Mouse (Mus musculus) hindbrain, embryonic 10.5 days (tissue): ENCODE measurements around the gene Mb21d2. TPM values are rescaled to one million over a fixed set of nuclear protein-coding genes. Genes with fewer than 3 reads are reported as not detected.
A peak's percentile ranks its signal among the peaks of the same experiment; 100 is the strongest.

ENCODE experiments used
- DNase-seq: peaks from one replicate; pipeline ENCODE4 v3.0.0-alpha.2; 2017; ENCODE audit warnings: low spot score
- H3K27ac ChIP-seq: fragments of 300-500 bp; sonication (generic); 2 replicates; pipeline ENCODE4 v1.5.1; 2016; ENCODE audit warnings: mild to moderate bottlenecking, moderate library complexity
- H3K27me3 ChIP-seq: fragments of 300-500 bp; sonication (generic); 2 replicates; pipeline ENCODE4 v1.6.1; 2016; ENCODE audit warnings: mild to moderate bottlenecking; ENCODE audit not compliant: poor library complexity, insufficient read depth, severe bottlenecking
- H3K36me3 ChIP-seq: fragments of 300-500 bp; sonication (generic); 2 replicates; pipeline ENCODE4 v1.6.1; 2016; ENCODE audit warnings: mild to moderate bottlenecking, moderate library complexity
- H3K4me1 ChIP-seq: fragments of 300-500 bp; sonication (generic); replicated peaks from 2 replicates; pipeline ENCODE4 v1.6.1; 2016; ENCODE audit warnings: mild to moderate bottlenecking
- H3K4me3 ChIP-seq: fragments of 300-500 bp; sonication (generic); 2 replicates; pipeline ENCODE4 v1.5.1; 2016; ENCODE audit warnings: mild to moderate bottlenecking, moderate library complexity
- H3K9me3 ChIP-seq: fragments of 300-500 bp; sonication (generic); 2 replicates; pipeline ENCODE4 v1.6.1; 2016; ENCODE audit warnings: mild to moderate bottlenecking, moderate library complexity
- WGBS: fragments of 180-500 bp; shearing (Covaris S2); methylation state at CpG from one replicate; pipeline ENCODE4 v1.1.7; 2016; 5-methylcytosine and 5-hydroxymethylcytosine counted together
- polyA plus RNA-seq: library from polyadenylated mRNA; unstranded; fragments of >200 nt; fragmentation: Nextera tagmentation; extraction: Ambion mirVana; gene quantifications from 2 replicates; pipeline ENCODE4 v1.2.1, GENCODE M21; 2016

Mb21d2 gene
- polyA plus RNA-seq, 1 experiment from 2014 or later = 6.3 TPM

GRCm38 (mm10) chr16:28893266-28893665 lies 36.2 kb downstream of the Mb21d2 start:
- H3K27ac ChIP-seq = no peak overlapping the region
- peaks cover 19% of the 10 kb centered on the region for H3K36me3 ChIP-seq
- H3K4me1 ChIP-seq = peaks cover 33% of the 10 kb centered on the region
- no peaks in the 10 kb centered on the region for H3K27me3 ChIP-seq
- no peak overlapping the region for H3K4me3 ChIP-seq
- no peak for DNase-seq
- peaks cover 13% of the 10 kb centered on the region for H3K9me3 ChIP-seq
- 44% methylated on average over 5 of the region's 5 CpGs for WGBS

DNA sequence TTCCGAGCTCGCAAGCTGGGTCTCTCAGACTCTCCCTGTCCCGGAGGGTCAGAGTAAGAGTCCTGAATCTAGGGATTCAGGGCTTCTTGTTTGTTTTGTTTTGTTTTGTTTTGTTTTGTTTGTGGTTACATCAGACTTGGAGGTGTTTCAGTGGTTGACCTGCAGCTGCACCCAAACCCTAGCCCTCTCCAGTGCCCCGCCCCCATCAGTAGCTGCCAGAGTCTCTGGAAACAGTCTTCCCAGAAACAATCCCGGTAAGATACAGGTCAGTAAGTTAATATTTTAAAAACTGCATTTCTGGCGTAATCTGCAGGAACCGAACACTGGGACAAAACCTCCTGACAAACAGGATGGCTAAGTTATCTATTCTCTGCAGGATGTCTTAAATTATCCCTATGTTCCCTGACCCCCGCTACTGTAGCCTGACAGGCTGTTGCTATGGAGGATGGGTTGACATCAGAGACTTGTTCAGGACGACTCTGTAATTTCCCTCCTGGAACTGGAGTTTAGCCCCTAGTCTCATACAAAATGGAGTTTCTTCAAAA lies 43.2 kb downstream of the Mb21d2 start:
- Histone ChIP-seq H3K4me1 (peaks cover 31% of the 10 kb centered on the region), H3K27ac (no peak overlapping the region), H3K36me3 (peaks cover 19% of the 10 kb centered on the region), H3K27me3 (no peaks in the 10 kb centered on the region), H3K9me3 (peaks cover 13% of the 10 kb centered on the region), H3K4me3 (no peak overlapping the region)
- WGBS = 75% methylated on average over 9 of the region's 9 CpGs
- DNase-seq = no peak

GRCm38 (mm10) chr16:28885474-28885873 lies 44.0 kb downstream of the Mb21d2 start:
- Histone ChIP-seq H3K4me3 (no peak overlapping the region), H3K36me3 (peaks cover 19% of the 10 kb centered on the region), H3K4me1 (peaks cover 39% of the 10 kb centered on the region), H3K27me3 (no peaks in the 10 kb centered on the region), H3K27ac (no peak overlapping the region), H3K9me3 (peaks cover 13% of the 10 kb centered on the region)
- WGBS = 87% methylated on average over 8 of the region's 8 CpGs
- no peak for DNase-seq

- no peaks in the 10 kb centered on the region for H3K27me3 ChIP-seq
- WGBS = 90% methylated on average over 5 of the region's 5 CpGs
- no peak for DNase-seq
- peaks cover 8% of the 10 kb centered on the region for H3K9me3 ChIP-seq
- H3K36me3 ChIP-seq = peaks cover 14% of the 10 kb centered on the region
- no peak overlapping the region for H3K4me3 ChIP-seq
- peaks cover 44% of the 10 kb centered on the region for H3K4me1 ChIP-seq
- H3K27ac ChIP-seq = no peak overlapping the region
Measured at GRCm38 (mm10) chr16:28884661-28885060, 44.8 kb downstream of the Mb21d2 start.

- Histone ChIP-seq H3K36me3 (peaks cover 4% of the 10 kb centered on the region; the same call in 1 of the 2 replicates), H3K9me3 (no peaks in the 10 kb centered on the region), H3K27ac (no peak overlapping the region; the same call in 1 of the 2 replicates), H3K27me3 (no peaks in the 10 kb centered on the region), H3K4me3 (no peak overlapping the region), H3K4me1 (peaks cover 44% of the 10 kb centered on the region)
- DNase-seq = no peak
- WGBS = 88% methylated on average over 8 of the region's 8 CpGs
Measured at GRCm38 (mm10) chr16:28883649-28884048, 45.8 kb downstream of the Mb21d2 start.

GRCm38 (mm10) chr16:28882687-28883428 lies 46.6 kb downstream of the Mb21d2 start:
- WGBS = 86% methylated on average over 21 of the region's 21 CpGs
- Histone ChIP-seq H3K27ac (no peak overlapping the region), H3K4me3 (no peak overlapping the region), H3K36me3 (no peaks in the 10 kb centered on the region), H3K27me3 (no peaks in the 10 kb centered on the region), H3K4me1 (peaks cover 44% of the 10 kb centered on the region), H3K9me3 (no peaks in the 10 kb centered on the region)
- no peak for DNase-seq

DNA sequence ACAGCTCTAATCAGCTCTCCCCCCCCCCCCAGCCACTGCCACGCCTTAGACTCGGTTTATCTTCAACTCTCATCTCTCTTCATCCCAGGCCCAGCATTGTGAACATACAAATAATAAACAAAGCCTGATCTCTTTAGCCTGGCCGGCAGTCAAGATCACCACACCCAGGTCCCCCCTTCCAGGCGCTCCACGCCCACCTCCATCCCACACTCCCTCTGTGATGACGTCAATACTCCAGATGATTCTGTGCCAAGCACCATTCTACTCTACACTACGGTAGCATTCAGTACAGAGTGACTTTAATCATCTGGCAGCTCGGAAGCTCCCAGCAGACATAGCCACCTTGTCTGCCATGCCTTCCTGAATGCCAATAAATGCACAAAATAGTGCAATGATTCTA lies 47.7 kb downstream of the Mb21d2 start:
- H3K9me3 ChIP-seq = no peaks in the 10 kb centered on the region
- WGBS = 75% methylated on average over 8 of the region's 8 CpGs
- no peak overlapping the region for H3K27ac ChIP-seq
- no peaks in the 10 kb centered on the region for H3K36me3 ChIP-seq
- H3K4me1 ChIP-seq = peaks cover 50% of the 10 kb centered on the region
- DNase-seq = no peak
- H3K4me3 ChIP-seq = no peak overlapping the region
- no peaks in the 10 kb centered on the region for H3K27me3 ChIP-seq

DNA sequence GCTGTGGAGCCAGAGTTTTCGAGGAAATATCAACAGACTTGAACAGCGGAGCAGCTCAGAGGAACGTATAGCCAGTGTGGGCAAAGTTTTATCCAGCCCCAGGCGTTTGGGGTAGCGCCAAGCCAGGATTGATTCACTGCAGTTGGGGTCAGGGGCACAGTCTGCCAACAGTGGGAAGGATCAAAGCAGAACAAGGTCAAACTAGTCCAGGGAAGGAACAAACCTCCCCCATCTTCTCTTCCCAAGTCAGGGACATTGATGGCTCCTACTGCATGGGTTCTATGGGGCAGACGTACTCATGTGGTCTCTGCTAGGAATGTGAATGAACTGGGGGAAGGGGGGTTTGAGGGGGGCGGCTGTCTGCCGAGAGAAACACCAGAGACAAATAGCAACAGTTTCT lies 48.7 kb downstream of the Mb21d2 start:
- no peaks in the 10 kb centered on the region for H3K36me3 ChIP-seq
- H3K4me1 ChIP-seq = peaks cover 39% of the 10 kb centered on the region
- 30% methylated on average over 8 of the region's 8 CpGs for WGBS
- H3K27ac ChIP-seq = peak overlapping the region; percentile 16; the same call in 1 of the 2 replicates
- no peaks in the 10 kb centered on the region for H3K27me3 ChIP-seq
- no peak overlapping the region for H3K4me3 ChIP-seq
- peak; percentile 29 for DNase-seq
- H3K9me3 ChIP-seq = no peaks in the 10 kb centered on the region

- WGBS = 59% methylated on average over 8 of the region's 8 CpGs
- no peak overlapping the region for H3K4me3 ChIP-seq
- no peaks in the 10 kb centered on the region for H3K36me3 ChIP-seq
- H3K27ac ChIP-seq = no peak overlapping the region
- no peaks in the 10 kb centered on the region for H3K27me3 ChIP-seq
- H3K4me1 ChIP-seq = peaks cover 36% of the 10 kb centered on the region
- DNase-seq = no peak
- no peaks in the 10 kb centered on the region for H3K9me3 ChIP-seq
Measured at GRCm38 (mm10) chr16:28880307-28880681, 49.2 kb downstream of the Mb21d2 start.

GRCm38 (mm10) chr16:28879636-28880306 lies 49.7 kb downstream of the Mb21d2 start:
- H3K4me1 ChIP-seq = peaks cover 36% of the 10 kb centered on the region
- H3K4me3 ChIP-seq = no peak overlapping the region
- H3K27ac ChIP-seq = no peak overlapping the region
- H3K27me3 ChIP-seq = no peaks in the 10 kb centered on the region
- H3K36me3 ChIP-seq = no peaks in the 10 kb centered on the region
- DNase-seq = no peak
- 89% methylated on average over 12 of the region's 12 CpGs for WGBS
- no peaks in the 10 kb centered on the region for H3K9me3 ChIP-seq

GRCm38 (mm10) chr16:28877162-28877662 lies 52.3 kb downstream of the Mb21d2 start:
- Histone ChIP-seq H3K4me3 (no peak overlapping the region), H3K9me3 (no peaks in the 10 kb centered on the region), H3K36me3 (no peaks in the 10 kb centered on the region), H3K27me3 (no peaks in the 10 kb centered on the region), H3K27ac (no peak overlapping the region), H3K4me1 (peaks cover 33% of the 10 kb centered on the region)
- 78% methylated on average over 9 of the region's 9 CpGs for WGBS
- DNase-seq = no peak

DNA sequence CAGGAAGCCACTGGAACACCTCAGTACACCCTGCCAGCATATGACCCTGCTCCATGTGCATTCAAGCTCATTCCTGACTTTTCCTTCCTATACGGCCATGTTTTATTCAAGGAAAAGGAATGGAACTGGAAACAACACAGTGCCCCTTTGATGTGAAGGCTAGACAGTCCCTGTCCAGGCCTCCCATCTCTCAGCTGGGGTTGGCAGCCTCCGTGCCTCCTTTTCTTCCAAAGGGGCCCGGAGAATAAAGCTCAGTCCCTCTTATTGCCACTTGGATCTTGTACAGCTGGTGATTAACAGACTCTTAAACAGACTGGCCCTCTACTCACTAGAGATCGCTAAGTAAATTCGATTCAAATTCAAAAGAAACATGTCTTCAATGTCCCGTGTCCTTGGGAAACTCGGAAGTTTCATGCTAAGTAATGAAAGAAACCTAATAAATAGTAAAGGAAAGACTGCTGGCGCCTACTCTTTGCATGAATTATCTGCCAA lies 56.0 kb downstream of the Mb21d2 start:
- Histone ChIP-seq H3K27ac (no peak overlapping the region), H3K4me3 (no peak overlapping the region), H3K4me1 (peaks cover 50% of the 10 kb centered on the region), H3K27me3 (no peaks in the 10 kb centered on the region), H3K36me3 (no peaks in the 10 kb centered on the region), H3K9me3 (no peaks in the 10 kb centered on the region)
- no peak for DNase-seq
- 84% methylated on average over 8 of the region's 8 CpGs for WGBS

DNA sequence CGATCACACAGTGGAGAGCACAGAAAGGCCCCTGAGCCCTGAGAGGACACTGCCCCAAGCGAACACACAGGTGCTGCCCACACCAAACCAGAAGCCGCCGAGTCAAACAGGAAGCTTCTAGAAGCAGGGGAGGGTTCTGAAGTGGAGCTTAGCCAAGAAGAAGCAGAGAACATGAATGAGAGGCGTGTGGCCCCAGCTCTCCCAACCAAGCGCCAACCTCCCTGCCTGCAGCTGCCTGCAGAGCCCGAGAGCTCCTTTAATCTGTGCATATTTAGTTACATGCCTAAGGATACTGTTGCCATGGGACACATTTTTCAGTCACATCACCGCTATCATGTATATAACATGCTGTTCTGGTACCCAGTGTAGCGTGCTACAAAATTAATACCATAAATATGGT lies 58.6 kb downstream of the Mb21d2 start:
- 75% methylated on average over 9 of the region's 9 CpGs for WGBS
- Histone ChIP-seq H3K36me3 (no peaks in the 10 kb centered on the region), H3K4me3 (no peak overlapping the region), H3K27ac (0 out of 2 replicates have a peak overlapping the region, but pooled peaks have one; percentile 46), H3K4me1 (peaks cover 65% of the 10 kb centered on the region), H3K9me3 (no peaks in the 10 kb centered on the region), H3K27me3 (no peaks in the 10 kb centered on the region)
- DNase-seq = no peak
